Mouse (Mus musculus) cortical plate, adult 2 months (tissue): Measurements from ENCODE around the gene Gm6657.

Experiments used
- CTCF ChIP-seq: fragments of 200-500 bp; IDR thresholded peaks from 2 replicates; pipeline ENCODE4 v1.5.1; 2011; ENCODE audit warnings: mild to moderate bottlenecking, control low read depth, low read length; ENCODE audit not compliant: insufficient read depth; ENCODE audit errors: extremely low read depth
- POLR2A ChIP-seq: fragments of 200-500 bp; IDR thresholded peaks from 2 replicates; pipeline ENCODE4 v1.6.1; 2011; ENCODE audit warnings: mild to moderate bottlenecking, low read length, control low read depth; ENCODE audit not compliant: insufficient read depth; ENCODE audit errors: extremely low read depth

DNA sequence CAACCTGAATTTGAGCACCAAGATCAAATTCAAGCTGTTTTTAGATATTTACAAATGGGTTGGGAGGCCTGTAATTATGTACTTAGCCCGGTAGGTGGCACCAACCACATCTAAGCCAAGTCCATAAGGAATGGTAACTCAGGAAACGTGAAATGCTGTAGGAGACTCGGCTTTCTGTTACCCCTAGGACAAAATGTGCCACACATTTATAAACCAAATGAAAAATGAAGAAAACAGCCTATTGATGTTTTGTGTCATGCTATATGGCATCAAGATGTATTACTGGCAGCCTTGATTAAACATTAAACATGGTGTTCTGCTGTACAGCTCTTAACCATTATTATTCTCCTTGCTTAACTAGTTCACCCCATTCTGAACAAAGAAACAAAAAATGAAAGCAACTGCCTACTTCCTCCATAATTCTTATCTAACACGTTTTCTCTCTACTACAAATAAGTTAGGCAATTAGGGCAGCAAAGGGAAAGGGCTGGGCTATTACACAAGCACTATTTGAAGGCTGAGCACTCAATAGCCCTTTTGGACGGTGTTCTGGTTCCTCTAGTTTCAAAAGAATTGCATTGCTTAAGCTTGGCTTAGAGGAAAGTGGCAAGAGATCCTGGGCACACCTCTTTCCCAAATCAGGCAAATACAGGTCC is 12.0 kb downstream of the Gm6657 start:
- TF ChIP-seq POLR2A = no peak
- peak; percentile 65 for TF ChIP-seq CTCF
